Mouse (Mus musculus) lung, adult 2 months (tissue): ENCODE results near the gene Col8a1.

ENCODE experiments used
- CTCF ChIP-seq: fragments of 200-500 bp; IDR thresholded peaks from 2 replicates; pipeline ENCODE4 v1.5.1; 2011; ENCODE audit warnings: mild to moderate bottlenecking, low read length, control low read depth; ENCODE audit not compliant: insufficient read depth
- POLR2A ChIP-seq: fragments of 200-500 bp; IDR thresholded peaks from 2 replicates; pipeline ENCODE4 v1.6.1; 2011; ENCODE audit warnings: low read depth, mild to moderate bottlenecking, control low read depth, low read length, borderline replicate concordance; ENCODE audit errors: extremely low read depth

DNA sequence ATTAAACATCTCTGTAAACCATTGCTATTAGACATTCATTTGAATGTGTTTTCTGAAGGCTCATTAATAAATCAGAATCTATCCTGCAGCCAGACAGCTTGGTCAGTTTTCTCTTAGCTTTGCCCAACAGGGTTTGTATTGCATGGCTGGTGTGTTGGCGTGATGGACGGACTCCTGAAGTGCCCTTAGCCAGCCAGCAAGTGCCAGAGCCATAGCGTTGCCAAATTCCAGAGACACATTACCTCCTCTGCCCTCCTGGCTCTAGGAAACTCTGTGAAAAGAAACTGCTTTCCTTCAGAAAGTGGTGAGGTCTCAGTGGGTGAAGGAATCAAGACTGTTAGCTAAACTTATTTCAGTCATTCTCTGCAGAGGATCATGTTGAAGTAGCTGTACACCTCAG, 14.4 kb downstream of the Col8a1 start:
- TF ChIP-seq POLR2A, result no peak
- no peak for TF ChIP-seq CTCF
